Mouse (Mus musculus) ES-CJ7 (cell line): ENCODE measurements around the gene Rhoq.

Source experiments
- DNase-seq: peaks from one replicate; pipeline ENCODE4 v3.0.0; 2011; ENCODE audit warnings: low read depth, low spot score

Rhoq gene

GRCm38 (mm10) chr17:86962297-86962893, 487 bp upstream of the Rhoq start:
- peak; percentile 85 for DNase-seq

GRCm38 (mm10) chr17:86963586-86963902, 662 bp downstream of the Rhoq start:
- DNase-seq: peak; percentile 16

- DNase-seq: peak; percentile 22
These were observed 1.2 kb downstream of the Rhoq start for GRCm38 (mm10) chr17:86964041-86964440.

GRCm38 (mm10) chr17:86964502-86964901, 1.6 kb downstream of the Rhoq start:
- DNase-seq: peak; percentile 68

GRCm38 (mm10) chr17:86965121-86965520, 2.2 kb downstream of the Rhoq start:
- DNase-seq: no peak

- no peak for DNase-seq
These were observed 3.2 kb downstream of the Rhoq start for GRCm38 (mm10) chr17:86966040-86966439.

- no peak for DNase-seq
These were observed 4.2 kb downstream of the Rhoq start for GRCm38 (mm10) chr17:86967048-86967447.

- no peak for DNase-seq
These were observed 4.9 kb downstream of the Rhoq start for GRCm38 (mm10) chr17:86967536-86968525.

GRCm38 (mm10) chr17:86968581-86968980, 5.7 kb downstream of the Rhoq start:
- no peak for DNase-seq

- no peak for DNase-seq
These were observed 6.7 kb downstream of the Rhoq start for GRCm38 (mm10) chr17:86969582-86969981.

GRCm38 (mm10) chr17:86970026-86970750, 7.3 kb downstream of the Rhoq start:
- no peak for DNase-seq

- no peak for DNase-seq
These were observed 8.2 kb downstream of the Rhoq start for GRCm38 (mm10) chr17:86971036-86971435.

- DNase-seq: no peak
These were observed 9.0 kb downstream of the Rhoq start for GRCm38 (mm10) chr17:86971860-86972259.

- DNase-seq: no peak
These were observed 10.2 kb downstream of the Rhoq start for GRCm38 (mm10) chr17:86973097-86973496.

- peak; percentile 36 for DNase-seq
These were observed 13.5 kb downstream of the Rhoq start for GRCm38 (mm10) chr17:86976387-86976786.

- no peak for DNase-seq
These were observed 15.6 kb downstream of the Rhoq start for GRCm38 (mm10) chr17:86978496-86978895.

GRCm38 (mm10) chr17:86981205-86981604, 18.3 kb downstream of the Rhoq start:
- no peak for DNase-seq

GRCm38 (mm10) chr17:86981701-86982100, 18.8 kb downstream of the Rhoq start:
- DNase-seq: no peak

- peak; percentile 85 for DNase-seq
These were observed 19.6 kb downstream of the Rhoq start for GRCm38 (mm10) chr17:86982497-86982896.

GRCm38 (mm10) chr17:86986449-86987138, 23.7 kb downstream of the Rhoq start:
- DNase-seq: no peak

GRCm38 (mm10) chr17:86988161-86988560, 25.3 kb downstream of the Rhoq start:
- DNase-seq: no peak
